Mouse (Mus musculus): Measurements from ENCODE around the gene Spdye4a.

DNA sequence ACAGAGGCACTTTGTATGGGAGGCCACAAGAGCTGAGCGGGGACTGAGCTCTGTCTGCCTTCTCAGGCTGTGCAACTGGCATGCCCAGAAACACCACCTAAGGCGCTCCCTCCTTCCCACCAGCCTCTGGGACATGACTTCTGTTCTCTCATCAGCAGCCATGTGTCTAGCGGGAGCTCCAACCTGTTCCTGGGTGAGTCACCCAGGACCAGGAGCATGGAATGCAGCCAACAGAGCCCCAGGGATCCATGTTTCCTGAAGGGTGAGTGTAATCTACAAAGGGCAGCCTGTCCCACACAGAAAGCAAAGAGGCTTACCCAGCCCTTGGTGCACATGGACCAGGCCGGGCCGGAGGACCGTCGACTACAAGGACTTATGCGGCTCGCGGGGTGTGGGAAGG is 38.0 kb upstream of the Spdye4a start:
- TF ChIP-seq CTCF (IDR thresholded peaks at IDR 0.05; ENCODE audit: control insufficient read depth, insufficient read depth, insufficient replicate concordance, low read depth, low read length) (no peak), POLR2A (IDR thresholded peaks at IDR 0.05; ENCODE audit: control insufficient read depth, low read depth, low read length) (no peak)

All from testis, adult 2 months (tissue).